Mouse (Mus musculus) ZHBTc4 (cell line): ENCODE data around the gene Smcr8.

Experiments used
- DNase-seq: peaks from one replicate; pipeline ENCODE4 v3.0.0-alpha.2; 2011; ENCODE audit warnings: low read depth, low spot score

Smcr8 gene

GRCm38 (mm10) chr11:60776829-60777740, at the start of gene Smcr8, which contains the start of gene Top3a:
Smcr8 (plus strand) TSS chr11:60777524.
Top3a (minus strand) TSS chr11:60777365.
- DNase-seq, result peak; percentile 98

- DNase-seq, result peak; percentile 96
Observed at GRCm38 (mm10) chr11:60728260-60728761, 49.0 kb upstream of the Smcr8 start, which contains the start of gene Mief2. Mief2 (plus strand) TSS chr11:60728398.

- DNase-seq, result no peak
Observed at GRCm38 (mm10) chr11:60729217-60729641, 48.1 kb upstream of the Smcr8 start.

GRCm38 (mm10) chr11:60730169-60730568, 47.2 kb upstream of the Smcr8 start:
- DNase-seq, result no peak

DNA sequence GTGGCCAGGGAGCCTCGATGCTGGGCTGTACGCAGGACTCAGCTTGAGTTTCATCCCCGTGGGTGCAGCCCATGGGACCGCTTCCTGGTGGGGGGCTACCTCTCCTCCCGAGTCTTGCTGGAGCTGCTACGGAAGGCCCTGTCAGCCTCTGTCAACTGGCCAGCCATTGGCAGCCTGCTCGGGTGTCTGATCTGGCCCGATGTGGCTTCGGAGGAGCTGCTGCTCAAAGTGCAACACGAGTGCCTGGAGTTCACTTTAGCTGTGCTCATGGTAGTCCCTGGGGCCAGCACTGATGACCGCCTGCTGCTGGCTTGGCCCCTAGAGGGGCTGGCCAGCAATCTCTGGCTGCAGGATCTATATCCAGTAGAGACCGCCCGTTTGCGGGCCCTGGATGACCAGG, 46.1 kb upstream of the Smcr8 start:
- DNase-seq, result no peak

- DNase-seq, result no peak
Observed at GRCm38 (mm10) chr11:60734206-60734605, 43.1 kb upstream of the Smcr8 start.

GRCm38 (mm10) chr11:60735191-60735590, 42.1 kb upstream of the Smcr8 start:
- DNase-seq, result no peak

GRCm38 (mm10) chr11:60736491-60736890, 40.8 kb upstream of the Smcr8 start:
- no peak for DNase-seq

DNA sequence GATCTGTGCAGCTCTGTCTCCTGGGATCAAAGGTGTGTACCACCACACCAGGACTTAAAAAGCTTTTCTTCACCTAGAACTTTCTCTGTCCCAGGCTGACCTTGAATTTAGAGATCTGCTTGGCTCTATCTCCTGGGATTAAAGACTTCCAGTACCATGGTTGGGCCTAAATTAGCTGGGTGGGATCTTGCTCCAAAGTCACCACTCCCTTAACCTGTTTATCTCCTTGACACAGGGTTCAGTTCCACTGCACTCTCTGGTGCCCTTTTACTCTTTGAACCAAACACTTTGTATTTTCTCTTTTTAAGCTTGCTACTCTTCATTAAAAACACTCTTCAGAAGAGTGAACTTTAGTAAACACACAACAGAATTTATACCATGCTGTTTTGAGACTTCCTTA, 39.9 kb upstream of the Smcr8 start:
- no peak for DNase-seq

DNA sequence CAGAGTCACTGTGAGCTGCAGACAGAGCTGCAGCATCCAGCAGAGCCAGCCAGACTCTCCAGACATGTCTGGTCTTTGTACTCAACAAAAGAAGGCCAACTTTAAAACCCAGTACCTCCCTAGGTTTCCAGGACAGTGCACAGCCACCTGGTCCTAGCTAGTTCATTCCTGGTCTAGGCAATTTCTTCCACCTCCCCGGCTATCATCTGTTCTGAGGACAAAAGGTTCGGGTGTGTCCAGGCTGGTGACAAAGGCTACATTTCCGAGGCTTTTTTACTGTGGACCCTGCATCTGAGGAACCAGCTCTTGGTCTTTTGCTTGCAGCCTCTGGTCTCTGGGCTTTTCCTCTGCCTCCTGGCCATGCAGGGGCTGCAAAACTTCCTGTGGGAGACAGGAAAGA, 37.0 kb upstream of the Smcr8 start:
- DNase-seq, result peak; percentile 94

DNA sequence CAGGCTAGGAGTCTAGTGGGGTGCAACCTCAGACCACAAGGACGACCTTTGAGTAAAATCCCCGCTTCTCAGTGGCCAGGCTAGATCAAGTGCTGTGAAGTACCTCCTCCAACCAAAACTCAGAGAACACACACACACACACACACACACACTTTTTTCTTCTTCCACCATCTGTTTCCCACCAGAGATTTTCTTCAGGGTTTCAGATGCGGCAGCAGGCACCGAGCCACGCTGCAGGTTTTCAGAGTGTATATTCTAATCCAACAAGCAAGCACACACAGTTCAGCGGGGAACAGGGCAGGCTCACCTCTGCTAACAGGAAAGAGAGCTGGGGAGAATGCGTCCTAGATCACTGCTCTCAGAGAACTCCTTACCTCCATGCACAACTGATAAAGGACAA, 21.8 kb upstream of the Smcr8 start:
- DNase-seq, result no peak

DNA sequence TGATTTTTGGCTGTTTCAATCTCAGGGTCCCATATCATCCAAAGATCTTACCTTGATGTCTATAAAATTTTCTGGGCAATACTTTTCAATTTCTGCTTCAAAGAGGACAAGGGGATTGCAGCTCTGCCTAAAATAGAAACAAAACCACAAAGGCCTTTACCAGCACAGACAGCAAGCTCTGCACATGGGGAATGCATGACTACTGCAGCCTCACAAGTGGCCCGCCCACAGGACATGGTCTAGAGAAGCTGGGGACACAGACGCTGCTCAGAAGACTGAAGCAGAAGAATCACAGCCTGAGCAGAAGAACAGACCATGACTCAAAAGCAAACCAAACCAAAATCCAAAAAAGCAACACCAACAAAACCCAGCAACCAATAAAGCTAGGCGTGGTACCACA, 15.6 kb upstream of the Smcr8 start:
- DNase-seq, result no peak

GRCm38 (mm10) chr11:60766969-60767368, 10.4 kb upstream of the Smcr8 start:
- no peak for DNase-seq

DNA sequence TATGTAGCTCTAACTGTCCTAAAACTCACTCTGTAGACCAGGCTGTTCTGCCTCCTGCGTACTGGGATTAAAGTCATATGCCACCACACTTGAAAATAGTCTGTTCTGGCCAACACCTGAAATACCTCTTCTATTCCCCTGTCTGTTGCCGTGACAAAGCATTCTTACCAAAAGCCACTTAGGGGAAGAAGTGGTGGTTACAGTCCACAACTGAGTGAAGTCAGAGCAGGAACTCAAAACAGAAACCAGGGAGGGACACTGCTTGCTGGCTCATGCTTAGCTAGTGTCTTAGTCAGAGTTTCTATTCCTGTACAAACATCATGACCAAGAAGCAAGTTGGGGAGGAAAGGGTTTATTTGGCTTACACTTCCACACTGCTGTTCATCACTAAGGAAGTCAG, 8.0 kb upstream of the Smcr8 start:
- no peak for DNase-seq

DNA sequence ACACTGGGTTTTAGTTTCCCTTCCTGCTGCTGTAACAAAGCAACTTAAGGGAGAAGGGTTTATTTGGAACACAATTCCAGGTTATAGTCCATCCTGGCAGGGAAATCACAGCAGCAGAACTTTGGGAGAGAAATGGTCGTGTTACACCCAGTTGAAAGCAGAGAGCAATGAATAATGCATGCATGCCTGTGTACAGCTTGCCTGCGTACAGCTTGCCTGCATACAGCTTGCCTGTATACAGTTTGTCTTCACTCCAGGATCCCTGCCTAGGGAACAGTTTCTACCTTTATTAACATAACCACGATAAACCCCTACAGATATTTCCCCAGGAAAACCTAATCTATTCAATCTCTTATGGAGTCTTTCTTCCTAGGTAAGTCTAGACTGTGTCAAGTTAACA, 6.5 kb upstream of the Smcr8 start:
- peak; percentile 38 for DNase-seq

DNA sequence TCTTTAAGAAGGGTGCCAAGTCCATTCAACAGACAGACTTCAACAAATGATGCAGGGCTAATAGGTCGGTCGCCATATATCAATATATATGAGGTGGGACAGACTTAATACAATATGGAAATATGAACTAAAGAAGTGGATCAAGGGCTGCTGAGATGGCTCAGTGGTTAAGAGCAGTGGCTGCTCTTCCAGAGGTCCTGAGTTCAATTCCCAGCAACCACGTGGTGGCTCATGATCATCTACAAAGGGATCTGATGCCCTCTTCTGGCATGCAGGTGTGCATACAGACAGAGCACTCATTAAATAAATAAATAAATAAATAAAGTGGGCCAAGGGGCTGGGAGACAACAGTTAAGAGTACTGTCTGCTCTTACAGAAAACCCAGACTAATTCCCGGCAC, 5.2 kb upstream of the Smcr8 start:
- no peak for DNase-seq

DNA sequence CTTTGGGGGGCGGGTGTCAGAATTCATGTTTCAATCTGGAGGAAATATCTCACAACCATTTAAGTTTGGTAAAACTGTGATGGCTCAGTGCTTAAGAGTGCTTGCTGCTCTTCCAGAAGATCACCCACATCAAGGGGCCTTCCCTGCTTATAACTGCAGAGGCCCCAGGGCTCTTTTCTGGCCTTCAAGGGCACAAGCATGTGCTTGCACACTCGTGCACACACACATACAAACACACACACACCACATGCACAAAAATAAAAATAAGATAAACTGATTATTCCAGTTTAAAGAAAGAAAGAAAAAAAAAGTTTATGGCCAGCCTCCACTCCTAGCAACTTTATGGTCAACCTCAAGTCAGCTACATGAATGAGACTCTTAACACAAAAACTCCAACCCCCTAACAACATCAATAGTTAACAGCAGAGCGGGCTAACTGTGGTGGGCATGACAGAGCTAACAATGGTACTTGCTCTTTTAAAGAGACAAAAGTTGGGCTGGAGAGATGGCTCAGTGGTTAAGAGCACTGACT, 3.1 kb upstream of the Smcr8 start:
- DNase-seq, result no peak

- no peak for DNase-seq
Observed at GRCm38 (mm10) chr11:60774841-60775240, 2.5 kb upstream of the Smcr8 start.

GRCm38 (mm10) chr11:60775578-60775977, 1.7 kb upstream of the Smcr8 start:
- DNase-seq, result no peak

GRCm38 (mm10) chr11:60776107-60776828, 1.1 kb upstream of the Smcr8 start:
- DNase-seq, result no peak

- DNase-seq, result no peak
Observed at GRCm38 (mm10) chr11:60777801-60778370, 562 bp downstream of the Smcr8 start.

GRCm38 (mm10) chr11:60779673-60780189, 2.4 kb downstream of the Smcr8 start:
- no peak for DNase-seq
